Mouse (Mus musculus) right cerebral cortex, postnatal 10 days (tissue): ENCODE measurements around the gene Mcpt4.
A peak's percentile ranks its signal among the peaks of the same experiment; 100 is the strongest.
"Not testable (repeated sequence)": the region's sequence is repeated elsewhere in the genome, so short reads cannot be mapped to it uniquely, and the experiment has no call there.

Source experiments
- DNase-seq, 2 experiments: peaks; one replicate each; pipeline ENCODE4 v3.0.0; 2021; ENCODE audit warnings: low spot score in 2 of 2

Gene Mcpt4

DNA sequence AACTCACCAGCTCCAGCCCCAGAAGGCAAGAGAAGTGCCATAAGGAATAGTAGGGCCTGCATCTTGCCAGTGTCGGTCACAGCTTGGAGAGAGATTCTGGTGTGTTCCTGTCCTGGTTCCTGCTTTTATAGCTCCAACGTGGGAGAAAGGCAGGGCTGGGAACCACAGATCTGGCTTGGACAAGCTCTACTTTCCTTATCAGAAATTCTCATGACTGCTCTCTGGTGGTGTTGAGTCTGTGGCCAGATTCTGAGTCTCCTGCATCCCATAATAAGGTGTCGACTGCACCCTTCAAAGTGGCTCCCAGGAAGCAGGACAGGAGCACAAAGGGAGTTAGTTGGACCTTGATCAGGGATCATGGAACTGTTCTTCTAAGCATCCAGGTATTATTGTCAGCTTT lies at the start of gene Mcpt4:
TSS of gene Mcpt4 (minus strand) at position 101 of the 400 bp plus-strand sequence.
- not testable (repeated sequence) for DNase-seq

- DNase-seq, result peak in 1 of 2 experiments; percentile 23
Observed at GRCm38 (mm10) chr14:56105447-56106180, 43.5 kb upstream of the Mcpt4 start.

DNA sequence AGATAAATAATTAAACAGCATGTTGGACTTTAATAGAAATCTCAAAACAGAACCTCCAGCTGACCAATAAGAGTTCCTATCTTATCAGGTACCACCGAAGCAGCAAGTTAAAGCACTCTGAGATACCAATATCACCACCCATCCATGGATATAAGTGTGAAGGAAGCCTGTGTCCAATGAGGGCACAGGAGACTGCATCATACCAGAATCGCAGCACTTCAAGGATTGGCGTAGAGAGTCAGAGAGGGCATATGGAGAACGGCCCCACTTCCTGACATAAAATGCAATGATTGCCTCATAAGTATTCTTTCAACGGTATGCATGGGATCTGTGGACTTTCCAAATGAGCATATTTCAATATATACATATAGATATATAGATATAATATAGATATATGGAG lies 42.9 kb upstream of the Mcpt4 start:
- DNase-seq, result no peak

- no peak for DNase-seq
Observed at GRCm38 (mm10) chr14:56103452-56103851, 41.3 kb upstream of the Mcpt4 start.

- DNase-seq, result no peak
Observed at GRCm38 (mm10) chr14:56102386-56102785, 40.3 kb upstream of the Mcpt4 start, which contains the start of gene Ctsg. Gene Ctsg (minus strand): TSS chr14:56102574.

- DNase-seq, result peak in 1 of 2 experiments; percentile 27
Observed at GRCm38 (mm10) chr14:56098940-56099339, 36.8 kb upstream of the Mcpt4 start.

- DNase-seq, result no peak
Observed at GRCm38 (mm10) chr14:56097597-56097996, 35.5 kb upstream of the Mcpt4 start.

- no peak for DNase-seq
Observed at GRCm38 (mm10) chr14:56093353-56093752, 31.2 kb upstream of the Mcpt4 start.

GRCm38 (mm10) chr14:56086711-56087110 lies 24.6 kb upstream of the Mcpt4 start:
- no peak for DNase-seq

DNA sequence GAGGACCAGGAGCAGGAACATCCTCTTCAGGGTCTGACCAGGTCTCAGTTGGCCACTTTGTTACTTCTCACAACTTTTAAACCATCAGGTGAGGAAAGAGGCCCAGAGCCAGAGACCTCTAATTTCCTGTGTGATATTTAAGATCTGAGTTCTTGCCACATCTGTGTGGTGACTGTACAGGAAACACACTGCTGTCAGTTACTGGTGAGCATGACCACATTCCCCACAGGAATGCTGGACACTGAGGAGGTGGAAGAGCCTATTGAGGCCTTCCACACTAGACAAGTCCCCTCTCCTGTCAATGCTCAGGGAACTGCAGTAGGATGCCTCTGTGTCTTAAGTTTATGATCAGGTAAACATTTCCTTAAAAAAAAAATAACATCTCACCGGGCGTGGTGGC lies 23.1 kb upstream of the Mcpt4 start, which contains the start of gene Mcpt8:
TSS of gene Mcpt8 (minus strand) at position 107 of the 400 bp plus-strand sequence.
- no peak for DNase-seq

- DNase-seq, result peak in 1 of 2 experiments; percentile 28
Observed at GRCm38 (mm10) chr14:56082016-56082415, 19.9 kb upstream of the Mcpt4 start.

GRCm38 (mm10) chr14:56057722-56058121 lies 4.4 kb downstream of the Mcpt4 start:
- no peak for DNase-seq

- no peak for DNase-seq
Observed at GRCm38 (mm10) chr14:56055408-56055807, 6.7 kb downstream of the Mcpt4 start.

GRCm38 (mm10) chr14:56041792-56042191 lies 20.3 kb downstream of the Mcpt4 start, which contains the start of gene Mcpt2:
Gene Mcpt2 (plus strand): TSS chr14:56042041.
- DNase-seq, result not testable (repeated sequence)

DNA sequence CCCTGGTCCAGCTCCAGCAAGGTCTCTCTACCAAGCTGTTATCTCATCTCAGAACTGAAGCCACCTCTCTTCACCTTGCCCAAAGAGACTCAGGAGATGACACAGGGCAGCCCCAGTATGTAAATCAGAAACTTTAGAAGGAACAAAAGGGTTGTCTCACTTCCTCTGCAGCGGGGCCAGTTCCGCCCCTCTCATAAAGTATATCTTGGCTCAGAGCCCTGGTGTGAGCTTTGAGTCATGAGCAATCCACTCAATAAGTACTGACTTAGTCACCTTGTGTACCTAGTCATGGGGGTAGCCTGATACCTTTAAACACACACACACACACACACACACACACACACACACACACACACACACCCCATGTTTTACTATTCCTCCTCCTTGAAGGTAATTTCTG lies 27.7 kb downstream of the Mcpt4 start:
- DNase-seq, result no peak

DNA sequence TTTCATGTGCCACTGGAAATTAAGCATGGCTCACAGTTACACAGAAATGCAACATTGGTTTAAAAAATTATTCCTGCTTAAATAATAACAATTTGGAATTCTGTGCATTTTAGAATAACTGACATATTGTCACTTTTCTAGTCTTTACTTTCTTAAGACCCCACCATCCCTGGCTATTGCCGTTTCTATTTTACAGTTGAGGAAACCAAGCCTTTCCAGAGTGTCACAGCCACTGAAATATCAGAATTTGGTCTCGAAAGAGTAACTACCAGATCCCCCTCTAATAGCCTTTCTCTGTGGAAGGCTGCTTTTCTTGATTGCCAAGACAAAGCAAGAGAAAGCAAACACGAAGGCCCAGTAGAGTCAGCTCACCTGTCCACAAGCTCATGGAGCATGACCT lies 31.7 kb downstream of the Mcpt4 start, which contains the start of gene Mcpt9:
TSS of gene Mcpt9 (minus strand) at position 101 of the 400 bp plus-strand sequence.
- DNase-seq, result not testable (repeated sequence)

GRCm38 (mm10) chr14:56021305-56021704 lies 40.8 kb downstream of the Mcpt4 start:
- not testable (repeated sequence) for DNase-seq

GRCm38 (mm10) chr14:56019446-56019845 lies 42.7 kb downstream of the Mcpt4 start:
- DNase-seq, result peak in 1 of 2 experiments; percentile 17

DNA sequence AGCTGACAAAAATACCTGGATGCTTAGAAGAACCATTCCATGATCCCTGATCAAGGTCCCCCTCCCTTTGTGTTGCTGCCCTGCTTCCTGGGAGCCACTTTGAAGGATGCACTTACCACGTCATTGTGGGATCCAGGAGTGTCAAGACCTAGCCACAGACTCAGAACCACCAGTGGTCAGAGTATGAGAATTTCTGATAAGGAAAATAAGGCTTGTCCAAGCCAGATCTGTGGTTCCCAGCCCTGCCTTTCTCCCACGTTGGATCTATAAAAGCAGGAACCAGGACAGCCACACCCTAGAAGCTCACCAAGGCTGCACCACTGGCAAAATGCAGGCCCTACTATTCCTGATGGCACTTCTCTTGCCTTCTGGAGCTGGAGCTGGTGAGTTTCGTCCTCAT lies 44.4 kb downstream of the Mcpt4 start, which contains the start of gene Mcpt1:
TSS of gene Mcpt1 (plus strand) at position 301 of the 400 bp plus-strand sequence.
- not testable (repeated sequence) for DNase-seq

GRCm38 (mm10) chr14:56013924-56014323 lies 48.2 kb downstream of the Mcpt4 start:
- DNase-seq, result no peak

DNA sequence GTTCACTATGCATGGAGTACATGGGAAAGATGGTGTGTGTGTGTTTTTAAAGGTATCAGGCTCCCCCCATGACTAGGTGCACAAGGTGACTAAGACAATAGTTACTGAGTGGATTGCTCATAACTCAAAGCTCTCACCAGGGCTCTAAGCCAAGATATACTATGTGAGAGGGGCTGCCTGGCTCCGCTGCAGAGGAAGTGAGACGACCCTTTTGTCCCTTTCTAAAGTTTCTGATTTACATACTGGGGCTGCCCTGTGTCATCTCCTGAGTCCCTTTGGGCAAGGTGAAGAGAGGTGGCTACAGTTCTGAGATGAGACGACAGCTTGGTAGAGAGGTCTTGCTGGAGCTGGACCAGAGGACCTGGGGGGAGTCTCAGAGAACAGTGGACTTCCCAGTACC lies 49.0 kb downstream of the Mcpt4 start:
- no peak for DNase-seq
